Mouse (Mus musculus) layer of hippocampus, adult 8-10 months (tissue): ENCODE measurements around the gene Magea5. TPM values are rescaled to one million over a fixed set of nuclear protein-coding genes. Genes with fewer than 3 reads are reported as not detected.
"Not testable (repeated sequence)": the region's sequence is repeated elsewhere in the genome, so short reads cannot be mapped to it uniquely, and the experiment has no call there.

Experiments used
- DNase-seq, 2 experiments: peaks; one replicate each; pipeline ENCODE4 v3.0.0; 2022; ENCODE audit warnings: low spot score in 2 of 2
- total RNA-seq, 4 experiments: library from RNA; stranded (reverse); gene quantifications; 2 replicates each; pipeline ENCODE4 v1.2.4; 2022

Gene Magea5
- not detected for total RNA-seq

GRCm38 (mm10) chrX:155063045-155063444, at the start of gene Magea5:
Gene Magea5, minus strand, starts transcription at chrX:155063145.
- not testable (repeated sequence) for DNase-seq

GRCm38 (mm10) chrX:155098024-155098423, 35.1 kb upstream of the Magea5 start:
- peak in 1 of 2 experiments; percentile 1 for DNase-seq

DNA sequence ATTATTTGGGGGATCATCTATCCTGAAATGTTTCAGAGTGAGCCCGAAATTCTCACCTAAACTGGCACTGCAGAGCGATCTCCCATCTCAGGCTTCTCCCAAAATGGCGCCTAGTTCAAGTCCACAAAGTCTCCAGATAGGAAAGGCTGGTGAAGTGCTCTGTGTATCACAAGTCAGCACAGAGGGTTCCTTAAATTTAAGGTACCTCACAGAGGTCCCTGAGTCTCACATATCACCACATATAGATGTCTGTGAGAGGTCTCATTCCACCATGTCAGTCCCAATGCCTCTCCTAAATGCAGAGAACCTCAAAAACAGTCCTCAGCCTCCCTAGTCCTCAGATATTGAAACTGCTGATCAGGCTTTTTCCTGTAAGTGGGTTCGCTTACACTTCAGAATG, 30.6 kb upstream of the Magea5 start, which contains the start of gene Magea2:
TSS of gene Magea2 (minus strand) at position 101 of the 400 bp plus-strand sequence.
- DNase-seq = not testable (repeated sequence)

DNA sequence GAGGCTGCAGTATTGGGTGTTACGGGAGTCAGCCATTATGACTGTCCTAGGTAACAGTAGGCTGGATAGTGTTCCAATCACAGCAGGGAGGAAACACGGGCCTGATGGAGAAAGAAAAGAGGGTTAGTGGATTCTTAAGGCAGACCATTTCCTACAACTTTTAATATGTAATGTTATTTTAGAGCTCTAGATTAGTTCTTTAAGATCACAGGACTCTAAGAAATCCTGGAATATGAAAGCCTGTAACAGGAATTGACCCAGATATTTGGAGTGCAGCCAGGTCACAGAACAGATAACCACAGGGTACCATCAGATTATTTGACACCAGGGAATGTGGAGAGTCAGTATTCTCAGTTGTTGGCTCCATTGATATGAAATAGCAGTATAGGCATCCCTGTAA, 26.7 kb upstream of the Magea5 start, which contains the start of gene Magea1:
TSS of gene Magea1 (minus strand) at position 101 of the 400 bp plus-strand sequence.
- DNase-seq = not testable (repeated sequence)

Other genes starting within 250 kb of the Magea5 start
- gene Cldn34b1, start 172.9 kb downstream of the Magea5 start, total RNA-seq = not detected
- gene Magea6, start 127.2 kb downstream of the Magea5 start, total RNA-seq = not detected
- gene Magea3, start 113.6 kb downstream of the Magea5 start, total RNA-seq = not detected
- not detected for gene Magea8, start 67.3 kb downstream of the Magea5 start, total RNA-seq
- gene Magea1, start 26.6 kb upstream of the Magea5 start, total RNA-seq = not detected
- gene Magea2, start 30.5 kb upstream of the Magea5 start, total RNA-seq = not detected
- gene Cldn34b2, start 65.3 kb upstream of the Magea5 start, total RNA-seq = not detected
- 10 to 100 TPM; 62.4 to 91.7 (median 78.6) TPM for gene Sat1, start 153.3 kb upstream of the Magea5 start, total RNA-seq
- 10 to 100 TPM; 16.2 to 20.8 (median 17.8) TPM for gene Acot9, start 199.3 kb upstream of the Magea5 start, total RNA-seq